Mouse (Mus musculus) layer of hippocampus, postnatal 36 days (tissue): Measurements from ENCODE around the gene Crtac1. TPM values are rescaled to one million over a fixed set of nuclear protein-coding genes. Genes with fewer than 3 reads are reported as not detected.

Experiments used
- DNase-seq, 2 experiments: peaks; one replicate each; pipeline ENCODE4 v3.0.0; 2022
- total RNA-seq, 2 experiments: library from RNA; stranded (reverse); gene quantifications; 2 replicates each; pipeline ENCODE4 v1.2.3; 2021

Gene Crtac1
- total RNA-seq, 2 experiments from 2014 or later, result 85.5 to 105 TPM

DNA sequence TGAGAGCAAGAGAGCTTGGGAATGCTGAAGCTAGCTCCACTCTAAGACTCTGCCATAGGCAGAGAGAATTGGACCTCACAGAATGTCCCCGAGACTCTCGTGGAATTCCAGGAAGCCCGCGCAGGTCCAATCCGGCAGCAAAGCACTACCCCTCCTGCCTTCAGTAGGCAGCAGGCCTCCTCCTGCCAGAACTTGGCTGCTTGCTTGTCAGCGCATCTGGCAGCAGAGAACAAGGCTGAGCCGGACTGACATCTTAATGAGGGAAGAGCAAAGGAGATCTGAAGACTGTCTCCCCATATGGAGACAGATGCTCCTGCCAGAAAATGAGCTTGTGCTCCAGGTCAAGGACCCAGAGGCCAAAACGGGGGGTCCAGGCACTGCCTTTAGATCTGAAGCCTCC, 16.5 kb downstream of the Crtac1 start:
- no peak for DNase-seq

DNA sequence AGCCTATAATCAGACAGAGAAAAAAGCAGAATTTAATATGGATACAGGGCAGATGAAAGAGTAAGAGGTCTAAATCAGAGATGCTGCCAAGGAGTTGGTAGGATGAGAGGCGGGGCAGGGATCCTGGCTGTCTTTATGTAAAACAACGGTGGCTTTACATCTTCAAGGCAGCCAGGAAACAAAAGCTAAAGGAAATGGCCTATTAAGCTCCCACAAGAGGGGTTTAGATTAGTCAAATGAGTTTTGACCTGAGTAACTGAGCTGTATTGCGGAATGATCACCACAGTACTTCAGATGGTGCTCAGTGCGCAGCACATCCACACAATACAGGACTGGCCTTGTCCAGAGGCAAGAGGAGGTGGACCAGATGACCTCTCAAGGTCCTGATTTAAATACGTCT, 21.7 kb downstream of the Crtac1 start:
- no peak for DNase-seq

DNA sequence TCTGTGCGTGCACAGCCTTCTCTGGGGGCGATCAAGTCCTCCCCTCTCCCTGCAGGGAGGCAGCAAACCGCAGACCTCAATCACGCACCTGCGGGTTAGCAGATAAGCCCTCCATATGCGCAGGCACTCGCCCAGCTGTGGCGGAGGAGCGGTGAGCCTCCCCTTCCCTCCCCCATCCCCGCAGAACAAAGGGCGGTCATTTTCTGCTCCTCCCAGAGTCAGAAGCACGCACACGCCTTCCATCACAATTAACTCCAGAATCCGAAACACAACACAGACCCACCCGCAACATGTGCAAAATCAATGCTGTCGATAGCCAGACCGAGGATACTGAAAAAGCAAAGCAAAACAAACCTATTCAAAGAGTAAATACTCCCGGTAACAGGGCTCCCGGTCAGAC, 22.4 kb downstream of the Crtac1 start:
- DNase-seq, result no peak

DNA sequence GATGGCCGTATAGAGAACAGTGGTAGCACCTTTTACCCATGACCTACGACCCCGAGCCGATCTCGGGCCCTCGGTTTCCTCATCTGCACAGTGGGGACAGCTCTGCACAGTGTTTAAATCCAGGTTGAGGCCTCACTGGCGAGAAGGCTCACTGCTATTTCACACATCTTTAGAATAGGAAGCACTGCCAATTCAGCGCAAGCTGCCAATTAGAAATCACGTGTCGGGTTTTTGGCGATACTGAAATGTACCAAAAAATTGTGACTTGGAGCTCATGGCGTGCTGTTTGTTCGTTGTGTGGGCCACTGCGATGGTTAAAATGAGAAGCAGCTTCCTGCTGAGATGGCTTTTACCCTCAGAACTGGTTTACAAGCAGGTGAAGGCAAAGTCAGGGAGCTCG, 27.2 kb downstream of the Crtac1 start:
- DNase-seq, result peak in 1 of 2 experiments; percentile 63

DNA sequence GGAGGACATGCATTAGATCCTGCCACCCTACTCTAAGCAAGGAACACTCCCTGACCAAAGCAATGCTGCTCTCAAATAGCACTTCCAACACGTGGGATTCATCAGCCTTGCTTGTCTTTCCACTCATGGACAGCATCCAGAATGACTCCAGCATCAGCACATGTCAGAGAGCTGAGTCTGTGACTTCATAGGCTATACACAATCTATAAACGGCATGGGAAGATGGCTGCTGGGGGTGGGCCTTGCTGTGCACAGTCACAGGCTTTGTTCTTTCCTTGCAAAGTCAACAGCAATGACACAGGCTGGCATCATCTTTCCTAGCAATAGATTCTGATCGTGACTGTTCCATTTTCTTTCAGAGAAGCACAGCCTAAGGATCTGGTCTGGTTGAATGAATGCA, 31.6 kb downstream of the Crtac1 start:
- no peak for DNase-seq

DNA sequence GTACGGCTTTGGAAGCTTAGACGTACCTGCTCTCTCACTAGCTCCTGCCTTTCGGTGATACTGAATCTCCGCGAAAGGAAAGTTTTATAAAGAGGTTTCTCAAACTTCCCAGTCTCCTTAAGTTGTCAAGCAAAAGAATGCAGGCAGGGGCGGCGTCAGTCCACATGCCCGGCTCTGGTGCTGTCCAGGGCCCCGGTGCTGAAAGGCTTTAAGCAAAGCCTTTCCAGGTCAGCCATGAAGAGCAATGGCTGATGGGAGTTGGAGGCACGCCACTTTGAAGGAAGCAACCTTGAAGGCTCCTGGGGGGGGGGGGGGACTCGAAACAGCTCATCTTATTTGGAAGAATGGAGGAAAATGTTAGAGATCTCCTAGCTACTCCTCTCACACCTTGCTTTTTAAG, 34.3 kb downstream of the Crtac1 start:
- no peak for DNase-seq

DNA sequence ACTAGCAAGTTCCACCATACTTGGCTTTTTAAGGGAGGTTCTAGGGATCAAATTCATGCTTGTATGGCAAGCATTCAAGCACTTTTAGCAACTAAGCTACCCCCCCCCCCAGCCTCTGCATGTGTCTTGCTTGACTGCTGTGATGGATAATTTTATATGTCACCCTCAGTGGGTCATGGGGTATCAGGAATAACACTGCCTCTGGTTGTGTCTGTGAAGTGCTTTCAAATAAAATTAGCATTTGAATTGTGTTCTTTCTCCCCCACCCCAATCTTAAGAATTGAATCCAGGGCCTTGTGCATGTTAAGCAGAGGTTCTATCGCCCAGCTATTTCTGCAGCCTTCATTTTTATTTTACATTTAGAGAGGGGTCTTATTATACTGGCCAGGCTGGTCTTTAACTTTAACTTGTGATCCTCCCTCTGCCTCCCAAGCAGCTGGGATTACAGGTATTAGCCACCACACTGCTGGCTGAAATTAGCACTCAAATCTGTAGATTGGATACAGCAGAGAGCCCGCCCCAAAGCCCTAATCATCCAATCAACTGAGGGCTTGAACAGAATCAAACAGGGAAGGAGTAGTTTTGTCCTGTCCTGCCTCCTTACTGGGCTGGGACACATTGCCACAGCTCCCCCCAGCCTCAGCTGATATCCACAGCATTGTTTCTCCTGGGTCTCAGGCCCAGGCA, 36.6 kb downstream of the Crtac1 start:
- DNase-seq, result no peak

DNA sequence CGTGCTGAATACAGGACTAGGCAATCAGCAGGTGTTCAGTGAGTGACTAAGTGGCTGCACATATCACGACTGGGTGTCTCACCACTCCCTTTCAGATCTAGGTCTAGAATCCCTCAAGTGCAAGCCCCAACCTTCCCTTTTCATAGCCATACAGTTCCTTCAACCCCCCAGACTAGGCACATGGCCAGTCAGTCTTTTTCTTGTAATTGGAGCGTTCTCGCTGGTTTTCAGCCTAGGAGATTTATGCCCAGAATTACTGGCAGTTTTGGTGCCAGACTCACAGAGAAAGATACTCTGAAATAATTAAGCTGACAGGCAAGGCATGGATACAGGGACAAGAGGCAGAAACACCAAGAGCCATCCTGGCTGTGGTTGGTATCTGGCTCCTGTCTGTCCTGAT, 37.7 kb downstream of the Crtac1 start:
- DNase-seq, result no peak

DNA sequence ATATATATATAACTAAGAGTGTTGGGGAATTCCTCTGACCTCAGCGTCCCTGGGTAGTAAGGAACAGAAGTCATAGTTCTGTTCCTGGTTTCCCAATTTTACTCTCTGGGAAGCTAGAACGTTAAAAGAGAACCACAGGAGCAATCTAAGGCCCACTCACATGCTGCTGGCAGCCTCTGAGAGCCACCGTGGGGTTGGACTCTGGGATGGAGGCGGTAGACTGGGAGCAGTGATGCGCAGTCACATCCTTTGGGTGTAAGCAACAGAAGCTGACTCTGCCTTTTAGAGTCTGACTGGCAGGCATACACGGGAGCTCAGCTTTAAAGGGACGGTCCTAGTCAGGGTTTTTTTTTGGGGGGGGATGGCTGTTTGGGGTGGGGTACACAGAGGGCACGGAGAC, 39.5 kb downstream of the Crtac1 start:
- DNase-seq, result no peak

DNA sequence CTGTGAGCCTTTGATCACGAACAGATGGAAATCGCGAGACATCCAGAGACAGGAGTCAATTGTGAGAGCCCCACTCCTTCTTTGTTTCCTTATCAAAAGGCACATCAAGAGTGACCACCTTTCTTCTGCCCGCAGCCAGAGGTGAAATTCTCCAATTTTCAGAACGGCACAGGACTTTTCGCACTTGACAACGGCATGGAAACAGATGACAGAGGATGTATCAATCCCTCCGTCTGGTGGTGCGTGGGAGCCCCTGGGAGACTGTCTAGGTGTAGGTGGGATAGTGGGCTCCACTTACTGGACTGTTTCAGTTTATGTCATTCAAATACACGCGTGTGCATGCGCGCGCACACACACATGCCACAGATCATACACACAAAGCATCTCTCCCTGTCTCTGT, 42.0 kb downstream of the Crtac1 start:
- peak; percentile 63 for DNase-seq

DNA sequence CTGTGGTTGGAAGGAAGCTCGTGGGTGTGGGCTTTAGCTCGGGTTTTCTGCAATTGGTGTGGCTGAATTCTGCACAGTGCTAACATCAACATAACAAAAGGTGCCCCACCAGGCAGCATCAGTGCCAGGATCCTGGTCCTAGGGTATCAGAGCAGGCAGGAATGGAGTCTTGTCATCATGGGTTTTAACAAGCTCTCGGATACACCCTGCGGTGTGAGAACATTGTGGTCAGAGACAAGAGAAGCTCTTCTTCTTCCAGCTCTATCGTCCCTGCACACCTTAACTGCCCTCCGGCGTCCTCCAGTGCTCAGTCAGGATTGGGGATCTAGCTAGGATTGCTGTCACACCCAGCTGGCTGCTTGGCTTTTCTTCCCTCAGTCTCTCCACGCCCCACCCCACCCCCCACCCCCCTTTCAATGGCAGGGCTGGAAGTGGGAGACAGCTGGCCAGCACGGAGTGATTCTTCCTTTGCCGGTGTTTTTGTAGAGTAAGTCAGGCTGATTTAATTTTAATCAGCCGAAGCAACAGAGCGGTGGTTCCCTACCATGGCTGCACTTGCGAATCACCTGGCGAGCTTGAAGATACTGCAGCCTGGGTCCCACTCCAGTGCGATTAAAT, 46.5 kb downstream of the Crtac1 start:
- no peak for DNase-seq

DNA sequence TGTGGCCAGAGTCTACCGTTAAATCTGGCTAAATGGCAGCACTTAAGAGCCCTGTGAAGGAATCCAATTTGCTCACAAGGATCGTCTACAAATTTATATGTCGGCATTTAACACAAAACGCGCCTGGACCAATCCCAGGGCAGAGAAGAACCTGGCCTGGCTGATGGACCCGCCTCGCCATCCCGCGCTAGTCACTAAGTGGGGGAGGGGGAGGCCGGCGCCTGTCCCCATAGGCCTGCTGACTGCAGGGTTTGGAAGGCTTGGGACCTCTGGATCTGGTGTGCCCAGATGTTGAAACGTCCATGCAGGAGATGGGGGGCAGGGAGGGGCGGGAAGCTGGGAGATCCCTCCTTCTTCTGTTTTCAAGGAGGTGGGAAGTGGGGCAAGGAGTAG, 50.6 kb downstream of the Crtac1 start:
- DNase-seq, result no peak

DNA sequence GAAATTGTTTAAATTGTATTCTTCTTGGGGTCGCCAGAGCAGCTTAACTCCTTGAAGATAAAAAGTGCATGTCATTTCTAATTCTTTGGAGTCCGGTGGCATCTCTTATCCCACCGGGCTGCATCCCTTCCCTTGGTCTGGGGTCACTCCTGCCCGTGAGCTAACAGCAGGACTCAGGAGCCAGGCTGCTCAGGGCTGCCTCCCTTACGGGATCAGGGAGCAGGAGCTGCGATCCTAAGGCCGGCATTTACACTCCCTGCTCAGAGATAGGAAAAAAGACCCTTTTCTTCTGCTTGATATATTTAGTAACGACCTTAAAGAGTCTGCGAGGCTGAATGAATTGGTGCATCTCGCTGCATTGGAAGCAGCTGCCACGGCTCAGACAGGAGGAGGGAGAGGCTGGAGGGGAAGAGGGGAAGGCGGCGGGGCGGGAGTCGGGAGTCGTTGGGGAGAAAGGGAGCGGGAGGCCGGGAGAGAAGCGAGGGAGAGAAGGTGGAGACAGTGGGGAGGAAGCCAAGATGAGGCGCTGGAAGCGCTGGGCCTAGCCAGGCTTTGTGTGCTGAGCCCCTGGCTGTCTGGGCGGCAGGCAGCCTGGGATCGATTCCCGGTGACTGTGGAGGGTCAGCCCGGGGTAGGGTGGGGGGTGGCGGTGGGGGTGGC, 51.1 kb downstream of the Crtac1 start:
- DNase-seq, result peak in 1 of 2 experiments; percentile 29

DNA sequence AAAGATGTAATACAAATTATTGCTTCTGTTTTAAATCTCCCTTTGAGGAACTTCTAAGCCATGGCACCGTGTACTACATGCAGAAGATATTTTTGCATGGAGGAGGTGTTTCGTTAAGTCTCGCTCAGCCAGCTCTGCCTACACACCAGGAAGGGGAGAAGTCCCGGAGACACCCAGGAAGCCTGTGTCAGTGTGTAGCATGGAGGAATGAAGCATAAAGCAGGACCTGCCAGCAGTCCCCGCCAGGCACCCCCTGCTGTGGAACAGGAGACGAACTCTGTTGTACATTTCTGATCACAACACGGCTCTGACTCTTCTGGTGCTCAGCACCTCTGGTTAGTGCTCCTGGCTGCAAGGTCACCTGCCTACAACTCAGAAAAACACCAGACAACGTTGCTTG, 51.8 kb downstream of the Crtac1 start:
- peak in 1 of 2 experiments; percentile 23 for DNase-seq

DNA sequence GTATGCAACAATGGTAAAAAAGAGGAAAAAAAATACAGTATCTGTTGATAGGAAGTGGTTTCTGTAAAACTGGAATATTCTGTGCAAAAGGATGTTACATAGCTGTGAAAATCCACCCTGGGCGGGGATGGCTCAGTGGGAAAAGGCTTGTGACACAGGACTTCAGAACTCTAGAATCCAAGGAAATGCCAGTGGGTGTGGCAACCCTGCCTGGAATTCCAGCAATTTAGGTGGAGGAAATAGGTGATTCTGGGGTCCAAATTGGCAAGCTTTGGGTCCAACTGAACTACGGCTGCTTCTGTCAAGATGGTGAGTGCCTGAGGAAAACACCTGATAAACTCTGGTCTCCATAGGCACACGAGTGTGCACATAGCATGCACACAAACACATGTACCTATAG, 54.4 kb downstream of the Crtac1 start:
- no peak for DNase-seq

DNA sequence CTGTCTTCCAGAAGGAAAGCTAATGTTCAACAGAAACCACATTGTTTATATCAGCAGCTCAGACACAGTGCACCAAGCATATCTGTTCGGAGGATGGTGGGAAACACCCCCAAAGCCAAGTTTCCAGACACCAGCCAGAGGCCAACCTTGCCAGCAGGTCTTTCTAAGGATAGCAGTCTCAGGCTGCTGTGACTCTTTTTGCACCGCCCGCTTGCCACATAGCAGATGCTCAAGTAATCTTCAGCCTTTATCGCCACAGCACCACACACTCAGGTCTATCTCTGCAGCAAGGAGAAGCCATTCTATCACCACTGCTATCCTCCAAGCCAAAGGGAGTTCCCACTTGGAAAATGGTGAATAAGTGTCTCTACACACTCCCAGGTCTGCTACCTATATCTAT, 68.0 kb downstream of the Crtac1 start:
- no peak for DNase-seq

DNA sequence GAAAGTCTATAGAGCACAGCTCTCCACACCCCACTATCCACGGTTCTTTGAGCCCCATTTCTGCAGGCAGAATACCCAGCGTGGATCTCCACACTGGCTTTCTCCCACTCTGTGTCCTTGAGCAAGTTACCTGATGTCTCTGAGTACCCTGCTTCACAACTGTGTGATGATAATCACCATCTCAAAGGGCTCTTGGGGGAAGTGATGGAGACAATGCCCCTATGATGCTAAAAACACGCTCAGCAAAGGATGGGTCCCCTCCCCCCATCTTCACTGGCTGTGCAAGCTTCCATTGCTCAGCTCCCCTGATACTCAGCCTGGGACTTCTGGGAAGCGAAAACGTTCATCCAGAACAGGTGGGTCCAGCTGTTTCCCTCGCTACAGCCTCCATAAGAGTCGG, 73.2 kb downstream of the Crtac1 start:
- no peak for DNase-seq

DNA sequence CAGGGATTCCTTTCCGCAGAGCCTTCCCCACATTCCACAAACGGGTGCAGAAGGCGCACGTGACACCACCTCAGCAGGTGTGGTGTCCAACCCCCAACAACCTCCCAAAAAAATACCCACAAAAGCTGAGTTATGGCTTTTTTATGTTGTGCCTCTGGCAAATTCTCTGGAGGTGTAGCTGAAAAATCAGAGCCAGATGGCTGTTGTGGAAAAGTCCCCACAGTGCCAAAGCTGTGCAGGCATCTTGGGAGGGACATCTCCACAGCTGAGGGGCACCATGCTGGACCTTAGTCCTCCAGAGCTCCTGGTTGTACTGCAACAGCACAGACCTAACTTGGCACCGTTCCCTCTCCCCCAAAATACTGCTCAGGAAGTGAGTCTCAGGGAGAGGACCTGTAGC, 74.7 kb downstream of the Crtac1 start:
- peak in 1 of 2 experiments; percentile 33 for DNase-seq

DNA sequence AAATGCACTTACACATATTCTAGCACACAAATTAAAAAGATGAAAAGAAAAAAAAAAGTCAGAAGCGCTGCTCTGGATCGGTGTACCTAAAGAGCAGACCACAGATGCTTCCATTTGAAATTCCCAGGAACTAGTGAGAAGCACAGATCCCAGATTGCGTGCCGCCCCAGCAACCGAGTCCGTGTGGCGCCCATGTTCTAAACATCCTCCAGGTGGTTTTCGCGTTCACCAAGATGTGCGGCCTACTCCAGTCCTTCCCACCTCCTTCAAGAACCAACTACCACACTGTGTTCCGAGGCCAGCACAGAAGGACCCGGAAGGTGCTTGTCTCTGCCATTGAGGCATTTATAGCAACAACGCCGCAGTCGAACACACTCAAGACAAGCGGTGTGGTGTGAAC, 76.1 kb downstream of the Crtac1 start:
- no peak for DNase-seq

DNA sequence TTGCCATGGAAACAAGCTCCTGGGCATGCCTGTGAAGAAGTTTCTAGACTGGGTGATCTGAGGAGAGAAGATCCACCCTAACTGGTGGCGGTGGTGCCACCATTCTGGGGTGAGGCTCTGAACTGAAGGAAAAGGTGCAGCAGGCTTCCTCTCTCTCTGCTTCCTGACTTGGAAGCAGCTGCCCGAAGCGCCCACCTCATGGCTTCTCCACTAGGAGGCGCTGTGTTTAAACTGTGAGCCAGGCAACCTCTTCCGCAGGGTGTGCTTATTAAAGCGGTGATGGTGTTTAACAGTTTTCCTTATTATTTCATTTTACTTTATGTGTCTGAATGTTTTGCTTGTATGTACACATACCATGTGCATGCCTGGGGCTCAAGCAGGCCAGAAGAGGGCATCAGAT, 90.4 kb downstream of the Crtac1 start:
- DNase-seq, result no peak

DNA sequence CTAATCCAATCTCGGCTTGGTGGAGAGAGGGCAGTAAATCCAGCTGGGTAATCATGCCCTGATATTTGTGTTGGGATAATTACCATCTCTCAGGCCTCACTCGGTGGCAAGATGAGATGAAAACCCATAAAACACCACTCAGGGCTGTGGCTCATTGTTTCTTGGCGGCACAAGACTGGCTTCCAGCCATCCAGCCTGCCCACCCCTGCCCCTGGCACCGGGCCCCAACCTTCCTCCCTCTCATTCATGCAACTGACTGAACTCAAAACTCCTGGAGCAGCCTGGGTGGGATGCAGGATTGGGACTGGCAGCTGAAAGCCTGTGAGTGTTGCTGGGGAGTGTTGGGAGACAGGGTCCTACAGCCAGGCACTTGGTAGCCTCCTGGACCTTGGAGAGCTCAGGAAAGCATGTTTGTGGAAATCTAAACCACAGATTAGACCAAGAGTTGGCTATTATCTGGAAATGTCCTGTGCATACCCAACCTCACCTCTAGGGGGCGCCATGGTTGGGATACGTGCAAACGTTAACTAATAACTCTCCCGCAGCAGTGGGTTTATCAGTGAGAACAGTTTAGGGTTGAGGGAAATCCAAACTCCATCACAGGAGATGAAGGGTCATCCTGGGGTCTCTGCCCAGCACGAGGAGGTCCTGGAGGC, 99.4 kb downstream of the Crtac1 start:
- no peak for DNase-seq

DNA sequence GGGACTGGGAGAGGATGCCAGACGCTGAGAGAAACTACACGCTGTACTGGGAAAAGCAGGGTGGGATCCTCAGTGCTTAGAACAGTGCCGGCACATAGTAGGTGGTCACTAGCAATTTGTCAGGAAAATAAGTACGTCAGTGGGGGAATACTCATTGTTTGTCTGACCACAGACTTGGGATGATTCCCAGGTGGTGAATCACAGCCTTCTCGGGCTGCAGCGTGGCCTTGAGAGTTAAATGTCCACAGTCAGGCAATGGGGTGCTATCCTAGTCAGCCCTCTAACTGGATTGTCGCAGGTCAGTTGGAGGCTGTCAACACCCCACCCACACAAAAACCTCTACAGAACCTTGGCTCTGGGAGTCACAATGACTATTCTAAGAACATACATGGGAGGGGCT, 100.1 kb downstream of the Crtac1 start:
- no peak for DNase-seq

DNA sequence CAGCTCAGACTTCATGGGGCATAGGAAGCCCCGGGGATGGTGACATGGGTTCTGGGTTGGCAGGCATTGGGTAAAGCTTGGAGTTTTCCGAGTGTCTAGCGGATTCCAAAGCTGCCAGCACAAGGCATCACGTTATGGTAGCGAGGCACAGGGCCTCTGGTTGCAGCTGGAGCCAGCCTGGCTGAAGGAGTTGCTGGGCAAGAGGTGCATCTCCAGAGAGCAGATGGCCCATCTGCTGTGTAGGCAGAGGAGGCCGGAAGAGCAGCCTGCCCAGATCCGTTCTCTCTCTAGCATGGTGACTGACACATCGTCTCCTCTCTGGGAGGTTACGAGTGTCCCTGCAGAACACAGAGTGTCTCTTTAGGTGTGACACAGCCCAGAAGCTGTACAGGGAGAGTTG, 103.4 kb downstream of the Crtac1 start:
- DNase-seq, result no peak

DNA sequence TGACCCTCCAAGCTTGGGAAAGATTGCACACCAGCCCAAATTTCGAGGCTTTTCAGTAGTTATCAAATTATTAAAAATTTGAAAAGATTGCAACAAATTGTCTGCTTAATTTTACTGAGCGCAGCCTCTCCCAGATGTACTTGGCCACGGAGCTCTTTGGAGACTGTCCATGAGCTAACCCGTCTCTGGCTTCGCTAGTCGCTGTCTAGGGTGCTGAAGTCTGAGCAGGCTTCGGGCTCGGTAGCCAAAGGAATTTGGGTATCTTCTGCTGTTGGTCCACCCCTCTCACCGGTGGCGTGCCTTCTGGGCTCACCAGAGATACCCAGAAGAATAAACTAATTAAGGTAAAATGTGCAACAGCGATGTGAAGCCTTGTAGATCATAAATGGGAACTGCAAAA, 105.7 kb downstream of the Crtac1 start:
- peak in 1 of 2 experiments; percentile 37 for DNase-seq
